Mouse (Mus musculus) spleen, postnatal 36 days (tissue): Measurements from ENCODE around the gene Elfn2.
A peak's percentile ranks its signal among the peaks of the same experiment; 100 is the strongest.

Source experiments
- DNase-seq, 2 experiments: peaks; one replicate each; pipeline ENCODE4 v3.0.0; 2022; ENCODE audit warnings: low spot score in 2 of 2, mixed read lengths in 1 of 2

Gene Elfn2

DNA sequence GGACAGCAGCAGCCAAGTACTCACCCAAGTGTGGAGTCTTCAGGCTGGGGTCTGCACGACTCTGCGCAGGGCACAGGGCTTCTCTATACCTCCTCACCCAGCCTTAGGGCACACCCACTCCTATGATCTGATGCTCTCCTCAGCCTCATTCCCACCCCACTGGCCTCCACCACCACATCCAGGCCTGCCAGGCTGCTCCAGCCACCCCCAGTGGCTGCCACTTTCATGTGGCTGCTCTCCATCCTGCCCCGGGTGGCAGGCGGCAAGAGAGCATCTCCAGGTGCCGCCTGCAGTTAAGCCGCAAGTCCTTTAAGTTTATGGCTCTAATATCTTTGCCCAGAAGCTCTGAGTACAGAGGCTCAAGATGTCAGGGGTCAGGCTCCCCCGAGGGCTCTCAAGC lies 8.1 kb upstream of the Elfn2 start:
- no peak for DNase-seq

GRCm38 (mm10) chr15:78720532-78720931 lies 2.0 kb upstream of the Elfn2 start:
- DNase-seq: peak in 1 of 2 experiments; percentile 17

GRCm38 (mm10) chr15:78720094-78720493 lies 1.5 kb upstream of the Elfn2 start:
- DNase-seq: peak; percentile 35 to 47

DNA sequence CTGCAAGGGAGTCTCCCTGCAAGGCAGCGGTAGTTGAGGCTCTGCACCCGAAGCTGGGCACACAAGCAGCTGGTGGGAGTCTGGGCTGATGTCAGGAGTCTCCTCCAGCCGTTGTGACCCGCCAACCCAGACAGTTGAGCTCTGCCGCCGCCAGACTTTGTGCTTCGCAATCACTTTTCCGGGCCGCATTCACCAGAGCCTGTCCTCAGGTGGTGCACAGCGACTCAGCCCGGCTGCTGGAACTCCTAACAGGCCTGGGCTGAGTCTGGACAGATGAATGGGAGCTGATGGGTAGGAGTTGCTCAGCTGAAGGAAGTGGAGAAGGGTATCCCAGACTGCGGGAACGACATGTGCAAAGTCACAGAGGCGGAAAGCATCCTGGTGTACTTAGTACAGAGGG lies 845 bp upstream of the Elfn2 start:
- DNase-seq: no peak

- DNase-seq: no peak
Observed at GRCm38 (mm10) chr15:78716936-78717335, 1.6 kb downstream of the Elfn2 start.

GRCm38 (mm10) chr15:78715856-78716255 lies 2.7 kb downstream of the Elfn2 start:
- DNase-seq: no peak

DNA sequence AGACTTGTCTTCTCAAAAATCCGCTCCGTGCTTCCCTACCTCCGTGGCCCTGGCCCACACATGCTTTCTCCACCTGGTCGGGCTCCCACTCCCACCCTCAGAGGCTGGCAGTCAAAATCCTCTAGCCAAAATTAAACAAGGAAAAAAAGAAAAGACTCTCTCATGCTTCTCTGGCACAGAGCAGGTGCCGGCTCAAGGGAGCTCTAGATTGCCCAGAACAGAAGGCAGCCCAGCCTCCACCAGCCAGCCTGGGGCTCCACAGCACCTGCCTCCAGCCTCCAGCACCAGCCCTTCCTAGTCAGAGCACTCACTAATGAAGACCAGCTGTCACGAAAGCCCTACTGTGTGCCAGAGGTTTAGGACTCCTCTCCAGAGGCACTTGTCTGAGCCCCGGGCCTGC lies 4.8 kb downstream of the Elfn2 start:
- no peak for DNase-seq

- peak; percentile 54 to 65 for DNase-seq
Observed at GRCm38 (mm10) chr15:78712335-78713258, 6.0 kb downstream of the Elfn2 start.

- no peak for DNase-seq
Observed at GRCm38 (mm10) chr15:78711935-78712334, 6.6 kb downstream of the Elfn2 start.

- DNase-seq: no peak
Observed at GRCm38 (mm10) chr15:78710634-78711033, 7.9 kb downstream of the Elfn2 start.

- DNase-seq: no peak
Observed at GRCm38 (mm10) chr15:78709767-78710166, 8.8 kb downstream of the Elfn2 start.

DNA sequence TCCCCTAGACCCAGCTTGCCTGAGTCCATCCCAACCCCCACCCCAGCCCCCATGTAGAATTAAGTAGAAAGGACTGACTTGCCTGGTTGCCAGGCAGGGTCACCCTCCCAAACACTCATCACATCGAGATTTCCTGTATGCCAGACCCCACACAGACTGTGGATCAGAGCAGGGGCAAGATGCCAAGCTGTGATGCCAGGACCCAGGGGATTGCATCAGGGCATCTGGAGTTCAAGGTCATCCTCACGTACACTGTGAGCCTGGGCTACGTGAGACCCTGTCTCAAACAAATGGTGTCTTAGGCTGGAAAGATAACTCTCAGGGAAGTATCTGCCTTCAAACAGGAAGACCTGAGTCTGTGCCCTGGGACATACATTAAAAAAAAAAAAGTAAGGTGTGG lies 11.9 kb downstream of the Elfn2 start:
- DNase-seq: no peak

DNA sequence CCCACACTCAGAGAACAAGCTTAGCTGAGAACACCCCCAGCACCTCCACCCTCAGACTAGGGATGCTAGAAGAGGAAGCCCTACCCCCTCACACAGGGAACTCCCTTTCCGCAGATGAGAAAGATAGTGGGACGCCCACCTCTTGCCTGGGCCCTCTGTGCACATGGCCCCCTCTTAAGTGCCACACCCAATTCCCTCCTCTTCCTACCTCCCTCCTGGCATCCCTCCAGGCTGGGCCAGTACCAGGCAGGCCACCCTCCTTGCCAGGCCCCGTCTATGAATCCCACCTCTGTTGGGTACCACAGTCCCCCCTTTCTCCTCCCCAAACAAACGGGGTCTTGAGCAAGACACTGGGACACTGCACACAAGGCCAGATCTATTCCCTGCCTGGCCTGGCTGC lies 13.7 kb downstream of the Elfn2 start:
- DNase-seq: no peak

DNA sequence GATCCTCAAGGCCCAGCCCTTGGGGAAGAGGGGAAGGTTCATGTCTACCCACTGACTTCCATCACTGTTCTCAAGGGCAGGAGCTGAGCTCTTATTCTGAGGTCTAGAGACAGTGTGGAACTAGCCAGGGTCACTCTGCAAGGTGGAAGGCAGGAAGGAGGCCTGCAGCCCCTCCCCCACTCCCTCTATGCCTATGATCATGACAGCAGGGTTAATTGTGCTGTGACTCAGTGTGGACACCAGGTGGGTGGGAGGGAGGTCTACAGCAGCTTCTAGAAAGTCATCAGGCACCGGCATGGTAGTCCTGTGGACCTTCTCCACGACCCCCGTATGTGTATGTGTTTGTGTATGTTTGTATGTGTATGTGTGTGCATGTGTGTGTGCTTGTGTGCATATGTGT lies 14.6 kb downstream of the Elfn2 start:
- DNase-seq: no peak

DNA sequence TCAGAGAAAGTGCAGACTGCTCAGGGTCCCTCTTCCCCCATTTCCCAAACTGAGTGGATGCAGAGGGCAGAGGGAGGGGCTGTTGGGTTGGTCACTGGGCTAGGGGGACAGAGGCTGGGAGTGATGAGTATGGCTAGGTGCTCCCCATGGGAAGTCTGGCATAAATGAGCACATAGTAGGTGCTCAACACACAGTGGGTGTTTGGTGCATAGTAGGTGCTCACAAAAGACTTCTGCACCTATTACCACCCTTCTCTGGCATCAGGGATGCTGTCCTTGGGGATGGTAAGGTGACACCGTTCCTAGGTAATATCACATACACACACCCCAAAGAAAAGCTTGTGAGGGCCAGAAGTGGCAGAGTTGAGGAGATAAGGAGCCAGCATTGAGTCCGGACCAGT lies 18.2 kb downstream of the Elfn2 start:
- no peak for DNase-seq

- no peak for DNase-seq
Observed at GRCm38 (mm10) chr15:78699513-78699912, 19.1 kb downstream of the Elfn2 start.

- no peak for DNase-seq
Observed at GRCm38 (mm10) chr15:78698491-78699135, 20.0 kb downstream of the Elfn2 start.

GRCm38 (mm10) chr15:78698084-78698483 lies 20.5 kb downstream of the Elfn2 start:
- no peak for DNase-seq

GRCm38 (mm10) chr15:78695745-78696144 lies 22.8 kb downstream of the Elfn2 start:
- no peak for DNase-seq

GRCm38 (mm10) chr15:78692505-78692904 lies 26.1 kb downstream of the Elfn2 start:
- no peak for DNase-seq

DNA sequence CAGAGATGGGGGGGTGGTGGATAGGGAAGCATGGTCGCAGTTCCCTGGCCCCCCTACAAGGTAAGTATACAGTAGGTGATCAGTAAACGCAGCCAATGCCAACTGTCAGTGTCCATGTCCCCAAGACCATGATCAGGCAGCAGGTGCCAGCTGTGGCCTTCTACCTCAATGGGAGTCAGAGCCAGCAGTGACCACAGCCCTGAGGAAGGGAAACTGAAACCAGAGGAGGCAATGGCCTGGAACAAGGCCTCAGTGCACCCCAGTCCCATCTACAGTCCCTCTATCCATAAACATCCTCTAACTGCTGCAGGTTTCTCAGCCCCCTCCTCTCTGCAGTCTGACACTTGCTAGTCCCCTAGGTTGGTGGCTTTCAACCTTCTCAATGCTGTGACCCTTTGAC lies 27.9 kb downstream of the Elfn2 start:
- peak; percentile 22 to 29 for DNase-seq

DNA sequence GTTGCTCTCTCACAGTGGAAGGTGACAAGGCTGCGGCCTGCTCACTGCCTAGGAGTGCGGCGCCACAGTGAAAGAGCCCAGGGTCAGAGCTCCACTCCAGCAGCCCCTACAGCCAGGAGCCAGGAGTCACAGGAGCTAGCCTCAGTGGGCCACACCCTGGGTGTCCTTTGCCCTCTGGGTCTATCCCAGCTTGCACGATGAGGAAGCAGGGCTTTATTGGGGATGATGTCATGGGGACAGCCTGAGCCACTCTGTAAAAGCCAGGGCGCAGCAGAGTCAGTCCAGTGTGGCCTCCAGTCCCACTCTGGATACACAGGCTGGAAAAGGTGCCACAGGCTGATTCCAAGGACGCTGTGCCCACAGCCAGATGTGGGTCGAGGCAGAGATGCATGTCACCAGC lies 31.7 kb downstream of the Elfn2 start:
- DNase-seq: no peak

DNA sequence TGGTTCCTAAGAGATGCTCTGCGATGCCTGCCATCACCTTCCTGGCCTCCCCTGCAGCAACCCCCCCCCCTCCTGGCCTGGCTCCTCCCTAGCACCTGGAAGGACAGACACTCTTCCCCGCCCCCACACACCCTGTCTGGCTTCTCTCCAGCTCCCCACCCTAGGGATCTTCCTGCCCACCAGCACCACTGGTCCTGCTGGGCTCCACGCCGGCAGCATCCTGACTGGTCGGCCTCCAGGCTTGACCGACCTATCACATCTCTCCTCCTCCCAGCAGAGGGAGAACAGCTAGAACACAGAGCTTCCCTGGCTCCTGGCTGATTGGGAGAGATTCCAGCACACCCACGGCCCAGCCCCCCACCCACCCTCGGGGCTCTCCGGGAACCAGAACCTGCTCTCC lies 34.5 kb downstream of the Elfn2 start:
- DNase-seq: no peak
